In genomic region chr8:78634523-78635240, GRCm38 (mm10) we compare ENCODE assay signal across 13 mouse cellular contexts.
A peak's percentile ranks its signal among the peaks of the same experiment; 100 is the strongest.
DNase-seq lines count a peak whose midpoint lies in the region; ATAC-seq and TF ChIP-seq lines count a peak whose summit lies in the region.
"Had no signal": no experiment of that assay in that cellular context is flagged by ENCODE, and none has a peak within 500 bp of the region (broad histone marks: within the 10 kb centered on the region; RNA-seq: fewer than 3 reads in every experiment).

No protein-coding gene starts in this region.

- no peak overlapping the region for H3K9ac ChIP-seq in heart, embryonic 16.5 days (ENCODE audit: low read length)
- H3K9ac ChIP-seq in neural tube, embryonic 11.5 days (ENCODE audit: low read length) = no peak overlapping the region
- no peak overlapping the region for H3K9ac ChIP-seq in intestine, postnatal 0 days (ENCODE audit: low read depth, low read length)
- no peak overlapping the region for H3K9ac ChIP-seq in stomach, postnatal 0 days (ENCODE audit: low read length)
- H3K9ac ChIP-seq: embryonic facial prominence, embryonic 12.5 days had no signal

- DNase-seq in heart, postnatal 25 days (ENCODE audit: low spot score) = no peak
- DNase-seq in neural tube, embryonic 11.5 days (ENCODE audit: low spot score) = peak; percentile 42
- no peak for DNase-seq in neural tube, embryonic 10.5 days (ENCODE audit: extremely low spot score, low spot score)
- DNase-seq in stomach, postnatal 0 days (ENCODE audit: low spot score) = no peak
- DNase-seq in adrenal gland, adult 18-20 months (ENCODE audit: low spot score in 2 of 2) = no peak
- no peak for DNase-seq in left cerebral cortex, postnatal 4 days
- DNase-seq: gastrocnemius, postnatal 25 days; thymus, adult 2 months had no signal

- H3K9me3 ChIP-seq in heart, embryonic 16.5 days (replicated peaks; ENCODE audit: control insufficient read depth, low read length) = no peaks in the 10 kb centered on the region
- H3K9me3 ChIP-seq in neural tube, embryonic 11.5 days (ENCODE audit: control insufficient read depth, low read length) = no peaks in the 10 kb centered on the region
- H3K9me3 ChIP-seq in intestine, postnatal 0 days (ENCODE audit: control insufficient read depth) = no peaks in the 10 kb centered on the region
- H3K9me3 ChIP-seq in stomach, postnatal 0 days (ENCODE audit: control insufficient read depth, low read length) = no peaks in the 10 kb centered on the region
- H3K9me3 ChIP-seq: embryonic facial prominence, embryonic 12.5 days had no signal

- H3K4me1 ChIP-seq in heart, embryonic 16.5 days (ENCODE audit: control insufficient read depth, insufficient read depth, low read length) = peaks cover 17% of the 10 kb centered on the region
- peaks cover 9% of the 10 kb centered on the region for H3K4me1 ChIP-seq in neural tube, embryonic 11.5 days (ENCODE audit: control insufficient read depth, insufficient read depth, low read length)
- H3K4me1 ChIP-seq in intestine, postnatal 0 days (replicated peaks; ENCODE audit: control insufficient read depth, insufficient read depth, low read length) = no peaks in the 10 kb centered on the region
- no peaks in the 10 kb centered on the region for H3K4me1 ChIP-seq in stomach, postnatal 0 days (replicated peaks; ENCODE audit: control insufficient read depth, insufficient read depth)

- no peak for TF ChIP-seq CTCF in intestine, postnatal 0 days (IDR thresholded peaks at IDR 0.05; ENCODE audit: low read depth)
- TF ChIP-seq CTCF in stomach, postnatal 0 days (IDR thresholded peaks at IDR 0.05; ENCODE audit: low read depth) = no peak

- no peak for TF ChIP-seq EP300 in stomach, postnatal 0 days (optimal IDR thresholded peaks at IDR 0.05)

- WGBS in heart, embryonic 16.5 days = 69% methylated on average over 17 of the region's 17 CpGs
- 44% methylated on average over 17 of the region's 17 CpGs for WGBS in neural tube, embryonic 11.5 days
- 57% methylated on average over 17 of the region's 17 CpGs for WGBS in intestine, postnatal 0 days
- WGBS in stomach, postnatal 0 days = 52% methylated on average over 17 of the region's 17 CpGs

- no peak overlapping the region for H3K4me2 ChIP-seq in heart, embryonic 16.5 days (ENCODE audit: low read depth, low read length)
- H3K4me2 ChIP-seq in neural tube, embryonic 11.5 days (ENCODE audit: low read depth) = peak overlapping the region; percentile 21; the same call in 1 of the 2 replicates
- H3K4me2 ChIP-seq in intestine, postnatal 0 days (replicated peaks; ENCODE audit: low read depth) = 0 out of 2 replicates have a peak overlapping the region, but pooled peaks have one; percentile 13
- H3K4me2 ChIP-seq in stomach, postnatal 0 days (replicated peaks; ENCODE audit: low read depth) = peak overlapping the region; percentile 20; the same call in 1 of the 2 replicates
- H3K4me2 ChIP-seq: embryonic facial prominence, embryonic 12.5 days had no signal

- H3K4me3 ChIP-seq in heart, embryonic 16.5 days (ENCODE audit: low read length) = no peak overlapping the region
- no peak overlapping the region for H3K4me3 ChIP-seq in neural tube, embryonic 11.5 days (ENCODE audit: low read depth, low read length)
- H3K4me3 ChIP-seq in intestine, postnatal 0 days (ENCODE audit: low read depth, low read length) = no peak overlapping the region
- no peak overlapping the region for H3K4me3 ChIP-seq in stomach, postnatal 0 days (ENCODE audit: low read depth, low read length)
- H3K4me3 ChIP-seq: embryonic facial prominence, embryonic 12.5 days; megakaryocyte, embryonic 14.5 days had no signal

- H3K36me3 ChIP-seq in heart, embryonic 16.5 days (ENCODE audit: control insufficient read depth, insufficient read depth) = no peaks in the 10 kb centered on the region
- no peaks in the 10 kb centered on the region for H3K36me3 ChIP-seq in neural tube, embryonic 11.5 days (ENCODE audit: control insufficient read depth, insufficient read depth, low read length)
- H3K36me3 ChIP-seq in intestine, postnatal 0 days (ENCODE audit: control insufficient read depth, insufficient read depth) = no peaks in the 10 kb centered on the region
- no peaks in the 10 kb centered on the region for H3K36me3 ChIP-seq in stomach, postnatal 0 days (ENCODE audit: control insufficient read depth, insufficient read depth, low read length)
- H3K36me3 ChIP-seq: embryonic facial prominence, embryonic 12.5 days had no signal

- H3K27ac ChIP-seq in heart, embryonic 16.5 days (ENCODE audit: low read length) = peak overlapping the region; percentile 56; the same call in 1 of the 2 replicates
- peak overlapping the region; percentile 49; the same call in 1 of the 2 replicates for H3K27ac ChIP-seq in neural tube, embryonic 11.5 days (ENCODE audit: low read depth, low read length)
- H3K27ac ChIP-seq in intestine, postnatal 0 days (ENCODE audit: low read depth, low read length) = no peak overlapping the region
- H3K27ac ChIP-seq in stomach, postnatal 0 days (replicated peaks) = peak overlapping the region; percentile 67

- H3K27me3 ChIP-seq in heart, embryonic 16.5 days (ENCODE audit: control insufficient read depth, insufficient read depth, low read length) = no peaks in the 10 kb centered on the region
- no peaks in the 10 kb centered on the region for H3K27me3 ChIP-seq in neural tube, embryonic 11.5 days (ENCODE audit: control insufficient read depth, insufficient read depth, low read length)
- no peaks in the 10 kb centered on the region for H3K27me3 ChIP-seq in intestine, postnatal 0 days (replicated peaks; ENCODE audit: control insufficient read depth, insufficient read depth, low read length)
- no peaks in the 10 kb centered on the region for H3K27me3 ChIP-seq in stomach, postnatal 0 days (ENCODE audit: control insufficient read depth, insufficient read depth, low read length)
- H3K27me3 ChIP-seq: embryonic facial prominence, embryonic 12.5 days; megakaryocyte, embryonic 14.5 days had no signal

- intact Hi-C loops in heart, postnatal 25 days (cut with DNase I) = no loop called here
- intact Hi-C loops in left cerebral cortex, postnatal 4 days (cut with DNase I) = no loop called here

- no peak for ATAC-seq in heart, embryonic 16.5 days (replicated peaks; ENCODE audit: extremely low read depth, insufficient read depth, low FRiP score)
- peak; percentile 87 for ATAC-seq in neural tube, embryonic 11.5 days (ENCODE audit: insufficient read depth, low FRiP score, low TSS enrichment)
- ATAC-seq in intestine, postnatal 0 days = no peak
- ATAC-seq in stomach, postnatal 0 days (ENCODE audit: low FRiP score, low TSS enrichment) = no peak
- ATAC-seq: CD4-positive, CD25-positive, alpha-beta regulatory T cell, adult 4 months had no signal
